Mouse (Mus musculus) small intestine, adult 2 months (tissue): ENCODE measurements around the gene Sigmar1. TPM values are rescaled to one million over a fixed set of nuclear protein-coding genes. Genes with fewer than 3 reads are reported as not detected.

ENCODE experiments used
- H3K27ac ChIP-seq: fragments of 200-500 bp; 2 replicates; pipeline ENCODE4 v1.5.1; 2012; ENCODE audit warnings: low read depth, low read length, control low read depth, inconsistent platforms; ENCODE audit not compliant: insufficient read depth
- H3K27me3 ChIP-seq: fragments of 200-500 bp; 2 replicates; pipeline ENCODE4 v1.6.1; 2012; ENCODE audit warnings: mild to moderate bottlenecking, moderate library complexity, low read length, inconsistent platforms; ENCODE audit not compliant: control insufficient read depth, insufficient read depth
- H3K36me3 ChIP-seq: fragments of 200-500 bp; 2 replicates; pipeline ENCODE4 v1.6.1; 2012; ENCODE audit warnings: mild to moderate bottlenecking, low read length, control low read depth, inconsistent platforms; ENCODE audit not compliant: control insufficient read depth, insufficient read depth
- H3K4me1 ChIP-seq: fragments of 200-500 bp; 2 replicates; pipeline ENCODE4 v1.6.1; 2012; ENCODE audit warnings: low read length, inconsistent platforms, mixed read lengths; ENCODE audit not compliant: control insufficient read depth, insufficient read depth, insufficient read length
- H3K4me3 ChIP-seq: fragments of 200-500 bp; 2 replicates; pipeline ENCODE4 v1.5.1; 2012; ENCODE audit warnings: low read depth, mild to moderate bottlenecking, control low read depth, inconsistent platforms, low read length, moderate library complexity
- CTCF ChIP-seq: fragments of 200-500 bp; IDR thresholded peaks from 2 replicates; pipeline ENCODE4 v1.5.1; 2012; ENCODE audit warnings: low read depth, mild to moderate bottlenecking, control low read depth, inconsistent platforms, low read length, moderate library complexity, mixed read lengths; ENCODE audit not compliant: insufficient replicate concordance, insufficient read length; ENCODE audit errors: extremely low read depth
- POLR2A ChIP-seq: fragments of 200-500 bp; IDR thresholded peaks from 2 replicates; pipeline ENCODE4 v1.6.1; 2012; ENCODE audit warnings: low read depth, mild to moderate bottlenecking, control low read depth, inconsistent platforms, low read length, moderate library complexity
- WGBS: fragments of 180-500 bp; shearing (Covaris S2); methylation state at CpG from one replicate; pipeline ENCODE4 v1.1.7; 2018; 5-methylcytosine and 5-hydroxymethylcytosine counted together
- polyA plus RNA-seq: library from polyadenylated mRNA; depleted of rRNA; stranded (reverse); fragments of >200 nt; gene quantifications from 2 replicates; pipeline ENCODE4 v1.2.3, GENCODE M21; 2012

Sigmar1 gene
- polyA plus RNA-seq, 1 experiment = 44.0 TPM

- H3K27me3 ChIP-seq = no peaks in the 10 kb centered on the region
- peak within 1 kb of the TSS; percentile 37; the same call in 1 of the 2 replicates for H3K27ac ChIP-seq
- H3K4me3 ChIP-seq = peak within 1 kb of the TSS; percentile 78
- H3K36me3 ChIP-seq = peaks cover 15% of the 10 kb centered on the region
- WGBS = under 1% methylated on average over 61 of the region's 61 CpGs
- peak; percentile 36; the same call in 1 of the 2 replicates for TF ChIP-seq CTCF
- TF ChIP-seq POLR2A = peak; percentile 66; the same call in 1 of the 2 replicates
- H3K4me1 ChIP-seq = peaks cover 12% of the 10 kb centered on the region
These were observed 42.5 kb downstream of the Sigmar1 start, which contains the start of gene Rpp25l for GRCm38 (mm10) chr4:41713197-41714067. Gene Rpp25l, minus strand, starts transcription at chr4:41713534.

GRCm38 (mm10) chr4:41712421-41713196 is 43.3 kb downstream of the Sigmar1 start:
- H3K36me3 ChIP-seq = peaks cover 9% of the 10 kb centered on the region

DNA sequence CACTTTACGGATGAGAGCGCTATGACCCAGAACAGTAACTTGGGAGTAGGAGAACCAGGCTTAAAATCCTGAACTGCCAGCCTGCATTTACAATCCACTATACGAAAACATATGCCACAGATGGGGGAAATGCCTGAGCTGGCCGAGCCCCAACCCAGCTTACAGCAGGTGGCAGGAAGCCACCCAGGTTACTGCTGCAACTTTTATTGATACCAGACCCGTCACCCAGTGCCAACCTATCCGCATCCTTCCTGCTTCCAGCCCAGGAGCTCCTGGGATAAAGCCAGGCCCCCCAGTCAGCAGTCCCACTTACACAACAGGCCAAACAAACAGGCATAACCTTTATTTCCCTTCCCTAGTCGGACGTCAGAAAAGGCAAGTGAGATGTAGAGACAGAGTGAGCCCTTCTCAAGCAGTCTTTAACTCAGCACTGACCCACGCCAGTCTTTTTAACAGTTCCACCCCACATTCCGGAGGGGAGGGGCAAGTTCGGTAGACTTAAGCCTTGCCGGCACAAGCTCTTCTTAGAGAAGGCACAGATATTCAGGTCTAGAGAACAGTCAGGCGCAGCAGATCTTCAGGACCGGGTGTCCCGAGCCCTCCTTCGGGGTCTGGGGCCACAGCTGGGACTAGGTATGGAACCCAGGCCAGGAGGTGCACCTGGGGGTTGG is 44.1 kb downstream of the Sigmar1 start:
- Histone ChIP-seq H3K4me3 (peak overlapping the region; percentile 78), H3K4me1 (peaks cover 12% of the 10 kb centered on the region), H3K36me3 (peaks cover 4% of the 10 kb centered on the region), H3K27me3 (no peaks in the 10 kb centered on the region), H3K27ac (no peak overlapping the region)
- 35% methylated on average over 16 of the region's 16 CpGs for WGBS
- no peak for TF ChIP-seq CTCF
- TF ChIP-seq POLR2A = no peak

More at GRCm38 (mm10) chr4:41712421-41713196, 43.3 kb downstream of the Sigmar1 start:
- 22% methylated on average over 31 of the region's 31 CpGs for WGBS
- TF ChIP-seq POLR2A (no peak), CTCF (no peak)
- Histone ChIP-seq H3K4me1 (peaks cover 12% of the 10 kb centered on the region), H3K27me3 (no peaks in the 10 kb centered on the region), H3K27ac (peak overlapping the region; percentile 37; the same call in 1 of the 2 replicates), H3K4me3 (peak overlapping the region; percentile 78)

DNA sequence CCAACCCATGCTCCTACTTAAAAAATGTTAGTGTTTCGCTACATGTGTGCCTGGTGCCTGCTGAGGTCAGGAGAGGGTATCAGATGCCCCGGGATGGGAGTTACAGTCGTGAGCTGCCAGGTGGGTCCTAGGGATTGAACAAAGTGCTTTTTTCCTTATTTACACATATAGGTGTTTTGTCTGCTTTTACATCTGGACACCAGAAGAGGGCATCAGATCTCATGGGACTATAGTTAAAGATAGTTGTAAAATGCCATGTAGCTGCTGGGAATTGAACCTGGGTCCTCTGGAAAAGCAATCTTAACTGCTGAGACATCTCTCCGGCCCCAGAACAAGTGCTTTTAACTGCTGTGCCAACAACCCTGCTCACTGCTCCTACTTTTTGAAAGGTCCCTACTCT is 45.7 kb downstream of the Sigmar1 start:
- Histone ChIP-seq H3K27ac (no peak overlapping the region), H3K27me3 (no peaks in the 10 kb centered on the region; the same call in 1 of the 2 replicates), H3K36me3 (no peaks in the 10 kb centered on the region), H3K4me1 (peaks cover 12% of the 10 kb centered on the region), H3K4me3 (no peak overlapping the region)
- TF ChIP-seq CTCF = no peak
- TF ChIP-seq POLR2A = no peak
- WGBS = 57% methylated on average over 4 of the region's 4 CpGs

DNA sequence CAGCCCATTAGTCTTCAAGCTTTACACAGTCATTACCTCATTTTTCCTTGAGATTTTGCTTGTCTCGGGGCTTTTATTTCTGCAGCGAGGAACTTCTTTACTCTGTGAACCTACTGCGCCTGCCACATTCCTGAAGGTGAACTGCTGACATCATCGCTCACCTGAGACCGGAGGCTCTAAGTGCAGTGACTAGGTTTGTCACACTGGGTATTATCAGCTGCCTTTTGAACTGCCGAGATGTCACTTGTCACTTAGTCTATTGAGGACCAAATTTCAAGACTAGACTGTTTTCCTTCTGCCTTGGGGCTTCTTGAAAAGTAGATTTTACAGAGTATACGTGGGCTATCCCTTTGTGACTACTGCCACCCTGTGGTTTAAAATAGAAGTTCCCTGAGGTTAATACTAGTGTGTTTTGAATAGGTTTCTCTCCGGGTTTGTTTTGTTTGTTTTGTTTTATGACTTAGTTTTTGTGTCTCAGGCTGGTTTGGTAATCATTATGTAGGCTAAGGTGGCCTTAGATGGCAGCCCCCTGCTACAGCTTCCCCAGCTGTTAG is 47.7 kb downstream of the Sigmar1 start:
- WGBS = 22% methylated on average over 8 of the region's 8 CpGs
- no peak overlapping the region for H3K4me3 ChIP-seq
- no peak overlapping the region for H3K27ac ChIP-seq

DNA sequence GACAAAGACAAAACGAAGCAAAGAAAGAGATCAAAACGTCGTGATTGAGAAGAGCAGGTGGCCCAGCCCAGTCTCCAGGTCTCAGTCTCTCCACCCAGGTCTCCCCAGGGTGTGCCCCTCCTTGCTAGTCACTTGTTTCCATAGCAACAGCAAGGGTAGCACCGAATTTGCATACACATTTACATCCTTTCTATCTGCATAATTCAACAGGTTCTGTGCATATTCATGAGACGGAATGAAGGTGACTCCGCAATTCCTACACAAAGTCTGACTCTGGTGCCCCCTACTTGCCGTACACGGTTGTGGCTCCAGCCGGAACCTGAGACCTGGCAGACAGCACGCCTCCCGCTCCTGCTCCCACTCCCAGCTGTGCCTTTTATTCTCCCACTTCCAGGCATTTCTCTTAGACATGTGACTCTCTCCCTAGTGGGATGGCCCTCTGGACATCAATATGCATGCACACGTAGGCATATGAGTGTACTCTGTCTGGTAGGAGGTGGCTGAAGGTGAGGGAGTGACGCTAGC is 48.9 kb downstream of the Sigmar1 start:
- Histone ChIP-seq H3K36me3 (no peaks in the 10 kb centered on the region), H3K4me1 (peaks cover under 1% of the 10 kb centered on the region; the same call in 1 of the 2 replicates), H3K4me3 (no peak overlapping the region), H3K27me3 (no peaks in the 10 kb centered on the region; the same call in 1 of the 2 replicates), H3K27ac (no peak overlapping the region)
- 7% methylated on average over 13 of the region's 13 CpGs for WGBS
- TF ChIP-seq CTCF = peak; percentile 52
- TF ChIP-seq POLR2A = no peak

More for the DNA sequence above, 47.7 kb downstream of the Sigmar1 start:
- no peaks in the 10 kb centered on the region; the same call in 1 of the 2 replicates for H3K27me3 ChIP-seq
- H3K36me3 ChIP-seq = no peaks in the 10 kb centered on the region
- TF ChIP-seq CTCF (no peak), POLR2A (no peak)
- peaks cover 9% of the 10 kb centered on the region for H3K4me1 ChIP-seq
